Mouse (Mus musculus): ENCODE measurements at regions not wholly inside any gene's neighbourhood (a gene's known extent, or its start where the extent isn't known, plus 50 kb on each side); places are given as distances from the start of the nearest gene placed in this dataset.

GRCm38 (mm10) chr2:61527127-61527526 is 51.3 kb upstream of the Tank start:
- WGBS: 83% methylated on average over 3 of the region's 3 CpGs
- H3K36me3 ChIP-seq: no peaks in the 10 kb centered on the region
- H3K9me3 ChIP-seq (replicated peaks): no peaks in the 10 kb centered on the region
- no peaks in the 10 kb centered on the region for H3K4me1 ChIP-seq (replicated peaks)
- no peaks in the 10 kb centered on the region for H3K27me3 ChIP-seq (replicated peaks)
- no peak overlapping the region for H3K27ac ChIP-seq (ENCODE audit: poor library complexity, severe bottlenecking)
- ATAC-seq (ENCODE audit: insufficient number of reproducible peaks, low FRiP score): no peak
- H3K4me3 ChIP-seq: no peak overlapping the region
- H3K4me2 ChIP-seq: no peak overlapping the region
- no peak overlapping the region for H3K9ac ChIP-seq

GRCm38 (mm10) chr2:61524060-61524734 is 54.2 kb upstream of the Tank start:
- Histone ChIP-seq H3K9ac (no peak overlapping the region), H3K4me3 (no peak overlapping the region), H3K4me1 (replicated peaks) (no peaks in the 10 kb centered on the region), H3K36me3 (no peaks in the 10 kb centered on the region), H3K27ac (ENCODE audit: poor library complexity, severe bottlenecking) (no peak overlapping the region), H3K4me2 (no peak overlapping the region), H3K27me3 (replicated peaks) (no peaks in the 10 kb centered on the region), H3K9me3 (replicated peaks) (no peaks in the 10 kb centered on the region)
- whole genome bisulfite sequencing: 77% methylated on average over 6 of the region's 6 CpGs
- ATAC-seq (ENCODE audit: insufficient number of reproducible peaks, low FRiP score): no peak

GRCm38 (mm10) chr2:61514445-61515123 is 63.8 kb upstream of the Tank start:
- ATAC-seq (ENCODE audit: insufficient number of reproducible peaks, low FRiP score): no peak

GRCm38 (mm10) chr2:61513787-61514444 is 64.5 kb upstream of the Tank start:
- no peak overlapping the region for H3K4me2 ChIP-seq
- no peaks in the 10 kb centered on the region for H3K9me3 ChIP-seq (replicated peaks)
- no peaks in the 10 kb centered on the region for H3K36me3 ChIP-seq
- ATAC-seq (ENCODE audit: insufficient number of reproducible peaks, low FRiP score): no peak
- no peak overlapping the region for H3K27ac ChIP-seq (ENCODE audit: poor library complexity, severe bottlenecking)
- H3K4me1 ChIP-seq (replicated peaks): no peaks in the 10 kb centered on the region
- no peak overlapping the region for H3K4me3 ChIP-seq
- 67% methylated on average over 12 of the region's 12 CpGs for WGBS
- no peaks in the 10 kb centered on the region for H3K27me3 ChIP-seq (replicated peaks)
- no peak overlapping the region for H3K9ac ChIP-seq

More at GRCm38 (mm10) chr2:61514445-61515123, 63.8 kb upstream of the Tank start:
- Histone ChIP-seq H3K27ac (ENCODE audit: poor library complexity, severe bottlenecking) (no peak overlapping the region), H3K36me3 (no peaks in the 10 kb centered on the region), H3K4me1 (replicated peaks) (no peaks in the 10 kb centered on the region), H3K9me3 (replicated peaks) (no peaks in the 10 kb centered on the region), H3K4me2 (no peak overlapping the region), H3K4me3 (no peak overlapping the region), H3K27me3 (replicated peaks) (no peaks in the 10 kb centered on the region), H3K9ac (no peak overlapping the region)
- 81% methylated on average over 6 of the region's 6 CpGs for WGBS

- ATAC-seq (ENCODE audit: insufficient number of reproducible peaks, low FRiP score): no peak
Observed at GRCm38 (mm10) chr2:61503594-61503993, 74.8 kb upstream of the Tank start.

GRCm38 (mm10) chr2:61501922-61502321 is 76.5 kb upstream of the Tank start:
- Histone ChIP-seq H3K27me3 (replicated peaks) (no peaks in the 10 kb centered on the region), H3K4me2 (no peak overlapping the region), H3K9me3 (replicated peaks) (no peaks in the 10 kb centered on the region), H3K9ac (no peak overlapping the region), H3K27ac (ENCODE audit: poor library complexity, severe bottlenecking) (no peak overlapping the region), H3K4me1 (replicated peaks) (no peaks in the 10 kb centered on the region), H3K36me3 (no peaks in the 10 kb centered on the region), H3K4me3 (no peak overlapping the region)
- 82% methylated on average over 5 of the region's 5 CpGs for WGBS
- no peak for ATAC-seq (ENCODE audit: insufficient number of reproducible peaks, low FRiP score)

More at GRCm38 (mm10) chr2:61503594-61503993, 74.8 kb upstream of the Tank start:
- H3K4me3 ChIP-seq: no peak overlapping the region
- H3K27ac ChIP-seq (ENCODE audit: poor library complexity, severe bottlenecking): no peak overlapping the region
- H3K4me1 ChIP-seq (replicated peaks): no peaks in the 10 kb centered on the region
- no peaks in the 10 kb centered on the region for H3K27me3 ChIP-seq (replicated peaks)
- 89% methylated on average over 4 of the region's 4 CpGs for WGBS
- no peaks in the 10 kb centered on the region for H3K9me3 ChIP-seq (replicated peaks)
- no peaks in the 10 kb centered on the region for H3K36me3 ChIP-seq
- H3K9ac ChIP-seq: no peak overlapping the region
- H3K4me2 ChIP-seq: no peak overlapping the region

- Histone ChIP-seq H3K4me1 (replicated peaks) (no peaks in the 10 kb centered on the region), H3K27ac (ENCODE audit: poor library complexity, severe bottlenecking) (no peak overlapping the region), H3K36me3 (no peaks in the 10 kb centered on the region), H3K9ac (no peak overlapping the region), H3K4me2 (no peak overlapping the region), H3K27me3 (replicated peaks) (no peaks in the 10 kb centered on the region), H3K9me3 (replicated peaks) (no peaks in the 10 kb centered on the region), H3K4me3 (no peak overlapping the region)
- no peak for ATAC-seq (ENCODE audit: insufficient number of reproducible peaks, low FRiP score)
- WGBS: 44% methylated on average over 1 of the region's 1 CpGs
Observed at GRCm38 (mm10) chr2:61499266-61499665, 79.1 kb upstream of the Tank start.

GRCm38 (mm10) chr2:61497930-61498329 is 80.5 kb upstream of the Tank start:
- no peak overlapping the region for H3K4me3 ChIP-seq
- H3K27me3 ChIP-seq (replicated peaks): no peaks in the 10 kb centered on the region
- no peak overlapping the region for H3K9ac ChIP-seq
- H3K27ac ChIP-seq (ENCODE audit: poor library complexity, severe bottlenecking): no peak overlapping the region
- no peak for ATAC-seq (ENCODE audit: insufficient number of reproducible peaks, low FRiP score)
- H3K9me3 ChIP-seq (replicated peaks): no peaks in the 10 kb centered on the region
- no peaks in the 10 kb centered on the region for H3K36me3 ChIP-seq
- H3K4me2 ChIP-seq: no peak overlapping the region
- WGBS: 68% methylated on average over 5 of the region's 5 CpGs
- H3K4me1 ChIP-seq (replicated peaks): no peaks in the 10 kb centered on the region

- no peak overlapping the region for H3K4me2 ChIP-seq
- H3K27me3 ChIP-seq (replicated peaks): no peaks in the 10 kb centered on the region
- no peaks in the 10 kb centered on the region for H3K36me3 ChIP-seq
- H3K27ac ChIP-seq (ENCODE audit: poor library complexity, severe bottlenecking): no peak overlapping the region
- no peak for ATAC-seq (ENCODE audit: insufficient number of reproducible peaks, low FRiP score)
- H3K9me3 ChIP-seq (replicated peaks): no peaks in the 10 kb centered on the region
- H3K4me1 ChIP-seq (replicated peaks): no peaks in the 10 kb centered on the region
- no peak overlapping the region for H3K4me3 ChIP-seq
- 93% methylated on average over 2 of the region's 2 CpGs for WGBS
- no peak overlapping the region for H3K9ac ChIP-seq
Observed at GRCm38 (mm10) chr2:61496968-61497367, 81.4 kb upstream of the Tank start.

GRCm38 (mm10) chr2:61493918-61494712 is 84.3 kb upstream of the Tank start:
- H3K27ac ChIP-seq (ENCODE audit: poor library complexity, severe bottlenecking): no peak overlapping the region
- H3K36me3 ChIP-seq: no peaks in the 10 kb centered on the region
- 37% methylated on average over 11 of the region's 11 CpGs for WGBS
- H3K27me3 ChIP-seq (replicated peaks): no peaks in the 10 kb centered on the region
- no peak for ATAC-seq (ENCODE audit: insufficient number of reproducible peaks, low FRiP score)
- H3K9ac ChIP-seq: no peak overlapping the region
- no peaks in the 10 kb centered on the region for H3K9me3 ChIP-seq (replicated peaks)
- peak overlapping the region; percentile 56 for H3K4me2 ChIP-seq
- no peak overlapping the region for H3K4me3 ChIP-seq
- no peaks in the 10 kb centered on the region for H3K4me1 ChIP-seq (replicated peaks)
